Mouse (Mus musculus) embryo, embryonic 10.5 days (tissue): ENCODE results near the gene Smok2b.
"Not testable (repeated sequence)": the region's sequence is repeated elsewhere in the genome, so short reads cannot be mapped to it uniquely, and the experiment has no call there.

Source experiments
- DNase-seq: peaks from one replicate; pipeline ENCODE4 v3.0.0-alpha.2; 2015; ENCODE audit warnings: low spot score

Gene Smok2b

GRCm38 (mm10) chr17:13229957-13230356, at the start of gene Smok2b:
Gene Smok2b, plus strand, starts transcription at chr17:13230257.
- not testable (repeated sequence) for DNase-seq

GRCm38 (mm10) chr17:13180491-13180890, 49.6 kb upstream of the Smok2b start:
- DNase-seq, result not testable (repeated sequence)

- DNase-seq, result not testable (repeated sequence)
These were observed 47.3 kb upstream of the Smok2b start for GRCm38 (mm10) chr17:13182712-13183111.

- DNase-seq, result not testable (repeated sequence)
These were observed 45.5 kb upstream of the Smok2b start for GRCm38 (mm10) chr17:13184514-13184913.

- DNase-seq, result not testable (repeated sequence)
These were observed 43.5 kb upstream of the Smok2b start for GRCm38 (mm10) chr17:13186541-13186940.

- DNase-seq, result not testable (repeated sequence)
These were observed 42.4 kb upstream of the Smok2b start for GRCm38 (mm10) chr17:13187621-13188020.

GRCm38 (mm10) chr17:13188846-13189245, 41.2 kb upstream of the Smok2b start:
- not testable (repeated sequence) for DNase-seq

GRCm38 (mm10) chr17:13190836-13191583, 39.0 kb upstream of the Smok2b start:
- DNase-seq, result not testable (repeated sequence)

GRCm38 (mm10) chr17:13196486-13196885, 33.6 kb upstream of the Smok2b start:
- not testable (repeated sequence) for DNase-seq

- DNase-seq, result not testable (repeated sequence)
These were observed 31.2 kb upstream of the Smok2b start for GRCm38 (mm10) chr17:13198812-13199211.

GRCm38 (mm10) chr17:13199880-13200409, 30.1 kb upstream of the Smok2b start:
- not testable (repeated sequence) for DNase-seq

GRCm38 (mm10) chr17:13201551-13201950, 28.5 kb upstream of the Smok2b start:
- DNase-seq, result not testable (repeated sequence)

- DNase-seq, result not testable (repeated sequence)
These were observed 27.5 kb upstream of the Smok2b start for GRCm38 (mm10) chr17:13202453-13203107.

GRCm38 (mm10) chr17:13205247-13205646, 24.8 kb upstream of the Smok2b start:
- DNase-seq, result not testable (repeated sequence)

- DNase-seq, result no peak
These were observed 23.6 kb upstream of the Smok2b start for GRCm38 (mm10) chr17:13206491-13206890.

- not testable (repeated sequence) for DNase-seq
These were observed 21.6 kb upstream of the Smok2b start for GRCm38 (mm10) chr17:13208460-13208859.

- DNase-seq, result no peak
These were observed 17.8 kb upstream of the Smok2b start for GRCm38 (mm10) chr17:13212136-13212850.

GRCm38 (mm10) chr17:13214169-13214568, 15.9 kb upstream of the Smok2b start:
- no peak for DNase-seq

- DNase-seq, result no peak
These were observed 14.5 kb upstream of the Smok2b start for GRCm38 (mm10) chr17:13215595-13215994.

GRCm38 (mm10) chr17:13220888-13221287, 9.2 kb upstream of the Smok2b start, which contains the start of gene Smok2a:
Gene Smok2a, plus strand, starts transcription at chr17:13221188.
- DNase-seq, result no peak

GRCm38 (mm10) chr17:13221921-13222320, 8.1 kb upstream of the Smok2b start:
- DNase-seq, result not testable (repeated sequence)

GRCm38 (mm10) chr17:13239461-13239860, 9.4 kb downstream of the Smok2b start:
- not testable (repeated sequence) for DNase-seq
